Mouse (Mus musculus): ENCODE measurements around the gene Hist2h2be. TPM values are rescaled to one million over a fixed set of nuclear protein-coding genes. Genes with fewer than 3 reads are reported as not detected.

The Hist2h2be gene
- total and polyA plus RNA-seq, 3 experiments = 0.33 to 2.7 (median 2.5) TPM

DNA sequence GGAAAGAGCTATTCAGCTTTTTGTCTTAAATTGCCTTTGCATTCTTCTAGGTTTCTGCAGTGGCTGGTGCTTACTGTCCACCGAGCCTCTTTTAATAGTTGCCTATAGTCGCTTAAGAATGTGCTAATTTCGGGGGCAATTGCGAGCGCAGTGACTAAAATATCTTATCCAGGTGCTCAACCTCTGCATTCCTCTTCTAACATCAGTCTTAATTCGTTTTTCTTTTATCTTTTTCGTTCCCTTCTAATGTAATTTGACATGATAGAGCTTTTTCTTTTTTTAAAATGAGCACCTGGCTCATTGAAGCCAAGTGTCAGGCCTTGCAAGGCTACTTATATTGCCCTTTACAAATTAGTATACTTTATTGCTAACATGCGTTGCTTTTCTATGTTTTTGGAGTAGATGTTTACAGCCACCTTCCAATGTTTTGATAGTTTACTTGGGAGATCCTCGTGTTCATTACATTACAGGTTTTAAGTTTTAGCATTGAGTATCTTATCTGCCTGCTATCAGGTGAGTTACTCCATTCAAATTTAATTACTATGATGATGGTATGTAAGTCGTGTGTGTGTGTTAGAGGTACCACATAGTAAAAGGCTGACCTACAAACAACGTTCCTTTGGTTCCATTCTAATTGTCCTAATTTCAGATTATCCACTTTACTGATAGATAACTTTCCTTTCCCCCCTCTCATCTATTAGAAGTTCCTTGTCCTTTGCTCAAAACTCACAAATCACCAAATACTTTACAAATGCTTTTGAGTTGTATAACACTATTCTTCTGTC lies 26.6 kb downstream of the Hist2h2be start:
- Histone ChIP-seq H3K4me3 (ENCODE audit: low read depth, low read length) (peak overlapping the region; percentile 56), H3K4me1 (ENCODE audit: insufficient read depth, low read depth, low read length) (peaks cover 42% of the 10 kb centered on the region), H3K36me3 (replicated peaks) (no peaks in the 10 kb centered on the region), H3K9me3 (replicated peaks) (no peaks in the 10 kb centered on the region), H3K27me3 (ENCODE audit: insufficient read depth, low read length) (no peaks in the 10 kb centered on the region)
- ATAC-seq (ENCODE audit: extremely low read depth, insufficient number of reproducible peaks, low FRiP score, poor library complexity, severe bottlenecking) (no peak), DNase-seq (ENCODE audit: low spot score) (no peak)
- TF ChIP-seq TAL1 (conservative IDR thresholded peaks at IDR 0.05; ENCODE audit: low read depth, low read length) (no peak), POLR2AphosphoS5 (IDR thresholded peaks at IDR 0.05; ENCODE audit: insufficient replicate concordance, low read depth, low read length) (peak; percentile 81; the same call in 1 of the 2 replicates)

DNA sequence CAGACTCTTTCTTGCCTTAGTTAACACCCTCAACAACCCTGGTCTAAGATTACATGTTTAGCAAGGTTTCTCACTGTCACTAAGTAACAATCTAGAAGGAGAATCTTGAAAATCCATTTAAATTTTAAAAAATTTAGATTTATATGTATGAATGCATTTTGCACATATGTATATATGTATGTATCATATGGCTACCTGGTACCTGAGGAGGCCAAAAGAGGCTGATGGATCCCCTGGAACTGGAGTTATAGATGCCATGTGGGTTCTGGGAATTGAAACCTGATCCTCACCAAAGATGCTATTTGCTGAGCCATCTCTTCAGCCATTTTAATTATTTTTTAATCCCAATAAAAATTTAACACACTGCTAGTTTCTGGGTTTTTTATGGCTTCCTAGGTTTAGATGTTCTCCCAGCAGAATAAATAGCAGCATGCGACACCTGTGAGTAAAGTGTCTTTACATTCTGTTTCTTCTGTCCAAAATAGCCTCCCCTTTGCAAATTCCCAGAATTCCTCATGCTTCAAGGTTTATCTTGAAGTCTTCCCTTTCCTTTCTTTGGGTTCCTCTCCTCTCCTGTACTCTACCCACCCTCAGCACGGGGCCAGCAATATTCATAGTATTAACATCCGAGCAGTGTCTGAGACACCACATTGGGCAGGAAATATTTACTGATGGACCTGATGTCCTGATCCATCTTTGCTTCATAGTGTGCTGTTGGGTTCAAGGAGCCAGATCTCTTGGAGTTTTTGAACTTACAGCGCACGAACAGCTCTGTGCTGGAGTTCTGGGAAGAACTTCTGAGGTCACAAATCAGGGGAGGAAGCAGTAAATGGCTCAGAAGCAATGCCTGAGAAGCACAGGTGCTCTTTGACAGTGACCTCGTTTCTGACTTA lies 27.5 kb downstream of the Hist2h2be start:
- Histone ChIP-seq H3K4me3 (ENCODE audit: low read depth, low read length) (no peak overlapping the region), H3K27me3 (ENCODE audit: insufficient read depth, low read length) (no peaks in the 10 kb centered on the region), H3K9me3 (replicated peaks) (no peaks in the 10 kb centered on the region), H3K36me3 (replicated peaks) (no peaks in the 10 kb centered on the region), H3K4me1 (ENCODE audit: insufficient read depth, low read depth, low read length) (peaks cover 42% of the 10 kb centered on the region)
- ATAC-seq (ENCODE audit: extremely low read depth, insufficient number of reproducible peaks, low FRiP score, poor library complexity, severe bottlenecking) (no peak), DNase-seq (ENCODE audit: low spot score) (no peak)
- TF ChIP-seq POLR2AphosphoS5 (IDR thresholded peaks at IDR 0.05; ENCODE audit: insufficient replicate concordance, low read depth, low read length) = peak; percentile 74; the same call in 1 of the 2 replicates
- TF ChIP-seq TAL1 (conservative IDR thresholded peaks at IDR 0.05; ENCODE audit: low read depth, low read length) = no peak

DNA sequence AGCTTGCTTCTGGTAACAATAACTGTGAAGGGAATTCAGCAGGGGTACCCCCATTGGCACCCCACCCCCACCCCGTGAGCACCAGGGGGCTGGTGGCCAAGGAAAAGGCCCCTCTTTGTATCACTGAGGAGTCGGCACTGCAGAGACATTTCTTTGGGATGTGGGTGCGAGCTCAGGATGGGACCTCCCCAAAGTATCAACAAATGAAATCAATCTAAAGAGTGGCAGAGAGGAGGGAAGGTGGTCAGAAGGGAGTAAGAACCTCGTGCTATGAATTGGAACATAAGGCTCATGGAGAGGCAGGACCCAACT lies 28.1 kb downstream of the Hist2h2be start:
- Histone ChIP-seq H3K4me3 (ENCODE audit: low read depth, low read length) (no peak overlapping the region), H3K27me3 (ENCODE audit: insufficient read depth, low read length) (no peaks in the 10 kb centered on the region), H3K36me3 (replicated peaks) (no peaks in the 10 kb centered on the region), H3K4me1 (ENCODE audit: insufficient read depth, low read depth, low read length) (peaks cover 41% of the 10 kb centered on the region), H3K9me3 (replicated peaks) (no peaks in the 10 kb centered on the region)
- DNase-seq (ENCODE audit: low spot score) (no peak), ATAC-seq (ENCODE audit: extremely low read depth, insufficient number of reproducible peaks, low FRiP score, poor library complexity, severe bottlenecking) (no peak)
- TF ChIP-seq CTCF (IDR thresholded peaks at IDR 0.05; ENCODE audit: low read depth, low read length) (no peak), GATA1 (IDR thresholded peaks at IDR 0.05; ENCODE audit: borderline replicate concordance, low read length) (no peak), GATA2 (IDR thresholded peaks at IDR 0.05; ENCODE audit: borderline replicate concordance, low read depth, low read length) (no peak), POLR2AphosphoS5 (IDR thresholded peaks at IDR 0.05; ENCODE audit: insufficient replicate concordance, low read depth, low read length) (no peak), TAL1 (conservative IDR thresholded peaks at IDR 0.05; ENCODE audit: low read depth, low read length) (no peak)

DNA sequence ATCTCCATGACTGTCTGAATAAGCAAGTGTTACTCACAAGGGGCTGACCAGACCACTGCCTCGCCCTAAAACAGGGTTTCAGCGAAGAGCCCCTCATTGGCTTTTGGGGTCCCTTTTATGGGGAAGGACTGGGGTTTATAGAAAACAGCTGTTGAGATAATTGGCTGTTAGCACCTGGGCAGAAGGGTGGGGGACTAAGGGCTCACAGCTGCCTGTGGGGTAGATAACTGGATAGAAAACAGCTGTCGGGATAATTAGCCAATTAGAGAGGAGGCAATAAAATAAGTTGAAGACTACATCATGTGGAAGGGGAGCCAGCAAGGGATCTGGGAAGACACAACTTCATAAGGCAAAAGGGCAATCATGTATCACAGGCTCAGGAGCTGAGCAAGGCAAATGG lies 30.0 kb downstream of the Hist2h2be start:
- DNase-seq (ENCODE audit: low spot score) (no peak), ATAC-seq (ENCODE audit: extremely low read depth, insufficient number of reproducible peaks, low FRiP score, poor library complexity, severe bottlenecking) (no peak)
- H3K4me3 ChIP-seq (ENCODE audit: low read depth, low read length) = no peak overlapping the region
- H3K9me3 ChIP-seq (replicated peaks) = no peaks in the 10 kb centered on the region
- no peaks in the 10 kb centered on the region for H3K27me3 ChIP-seq (ENCODE audit: insufficient read depth, low read length)
- no peaks in the 10 kb centered on the region for H3K36me3 ChIP-seq (replicated peaks)
- peaks cover 48% of the 10 kb centered on the region for H3K4me1 ChIP-seq (ENCODE audit: insufficient read depth, low read depth, low read length)
- TF ChIP-seq GATA1 (IDR thresholded peaks at IDR 0.05; ENCODE audit: borderline replicate concordance, low read length) = no peak
- TF ChIP-seq POLR2AphosphoS5 (IDR thresholded peaks at IDR 0.05; ENCODE audit: insufficient replicate concordance, low read depth, low read length) = no peak
- TF ChIP-seq CTCF (IDR thresholded peaks at IDR 0.05; ENCODE audit: low read depth, low read length) = no peak
- no peak for TF ChIP-seq GATA2 (IDR thresholded peaks at IDR 0.05; ENCODE audit: borderline replicate concordance, low read depth, low read length)
- no peak for TF ChIP-seq TAL1 (conservative IDR thresholded peaks at IDR 0.05; ENCODE audit: low read depth, low read length)

DNA sequence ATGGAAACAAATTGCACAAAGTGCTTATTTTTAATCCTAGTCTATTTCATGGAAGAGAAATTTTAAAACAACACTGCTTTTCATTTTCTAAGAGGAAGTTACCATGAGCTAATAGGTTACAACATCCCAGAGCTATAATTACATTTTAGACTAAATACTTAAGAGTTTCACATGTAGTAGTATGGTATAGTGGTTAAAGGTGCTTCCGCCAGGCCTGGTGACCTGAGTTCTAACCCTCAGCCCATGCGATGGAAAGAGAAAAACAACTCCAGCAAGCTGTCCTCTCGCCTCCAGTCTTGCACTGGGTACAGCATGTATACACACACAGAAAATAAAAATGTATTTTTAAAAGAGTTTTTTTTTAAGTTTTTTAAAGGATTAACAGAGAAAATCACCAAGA lies 30.9 kb downstream of the Hist2h2be start:
- no peaks in the 10 kb centered on the region for H3K36me3 ChIP-seq (replicated peaks)
- no peak for DNase-seq (ENCODE audit: low spot score)
- no peak overlapping the region for H3K4me3 ChIP-seq (ENCODE audit: low read depth, low read length)
- no peak for ATAC-seq (ENCODE audit: extremely low read depth, insufficient number of reproducible peaks, low FRiP score, poor library complexity, severe bottlenecking)
- TF ChIP-seq GATA2 (IDR thresholded peaks at IDR 0.05; ENCODE audit: borderline replicate concordance, low read depth, low read length) (no peak), POLR2AphosphoS5 (IDR thresholded peaks at IDR 0.05; ENCODE audit: insufficient replicate concordance, low read depth, low read length) (no peak), CTCF (IDR thresholded peaks at IDR 0.05; ENCODE audit: low read depth, low read length) (no peak), TAL1 (conservative IDR thresholded peaks at IDR 0.05; ENCODE audit: low read depth, low read length) (no peak), GATA1 (IDR thresholded peaks at IDR 0.05; ENCODE audit: borderline replicate concordance, low read length) (no peak)
- H3K4me1 ChIP-seq (ENCODE audit: insufficient read depth, low read depth, low read length) = peaks cover 54% of the 10 kb centered on the region
- no peaks in the 10 kb centered on the region for H3K27me3 ChIP-seq (ENCODE audit: insufficient read depth, low read length)
- no peaks in the 10 kb centered on the region for H3K9me3 ChIP-seq (replicated peaks)

DNA sequence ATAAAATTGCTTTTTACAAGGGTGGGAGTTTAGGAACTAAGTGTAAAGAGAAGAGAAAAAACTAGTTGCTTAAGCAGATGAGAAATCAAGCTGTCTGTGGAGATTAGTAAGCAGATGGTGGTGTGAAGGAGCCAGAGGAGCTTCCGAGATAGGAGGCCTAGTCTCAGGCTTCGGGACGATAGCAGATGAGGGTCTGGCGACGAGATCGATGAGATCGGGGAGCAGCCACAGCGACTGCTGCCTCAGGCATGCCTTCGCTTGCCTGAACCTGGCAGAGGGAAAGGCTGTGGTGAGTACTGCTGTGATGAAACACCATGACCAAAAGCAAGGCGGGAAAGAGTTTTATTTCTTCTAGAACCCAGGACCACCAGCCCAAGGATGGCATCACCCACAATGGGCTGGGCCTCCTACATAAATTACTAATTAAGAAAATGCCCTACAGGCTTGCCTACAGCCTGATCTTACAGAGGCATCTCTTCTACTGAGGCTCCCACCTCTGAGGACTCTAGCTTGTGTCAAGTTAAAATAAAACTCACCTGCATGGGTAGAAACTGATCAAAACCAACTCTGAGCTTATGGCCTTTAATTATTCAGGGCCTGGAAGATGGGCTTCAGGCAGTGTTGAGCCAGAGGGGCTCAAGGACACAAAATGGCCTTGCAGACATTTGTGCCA lies 33.9 kb downstream of the Hist2h2be start:
- Histone ChIP-seq H3K9me3 (replicated peaks) (no peaks in the 10 kb centered on the region), H3K27me3 (ENCODE audit: insufficient read depth, low read length) (no peaks in the 10 kb centered on the region), H3K36me3 (replicated peaks) (no peaks in the 10 kb centered on the region), H3K4me3 (ENCODE audit: low read depth, low read length) (peak overlapping the region; percentile 62), H3K4me1 (ENCODE audit: insufficient read depth, low read depth, low read length) (peaks cover 53% of the 10 kb centered on the region)
- peak; percentile 78 for TF ChIP-seq TAL1 (conservative IDR thresholded peaks at IDR 0.05; ENCODE audit: low read depth, low read length)
- TF ChIP-seq GATA2 (IDR thresholded peaks at IDR 0.05; ENCODE audit: borderline replicate concordance, low read depth, low read length) = no peak
- peak; percentile 51 for DNase-seq (ENCODE audit: low spot score)
- ATAC-seq (ENCODE audit: extremely low read depth, insufficient number of reproducible peaks, low FRiP score, poor library complexity, severe bottlenecking) = peak; percentile 94

All from G1E (cell line).